Mouse (Mus musculus): ENCODE measurements around the gene Esp23. TPM values are rescaled to one million over a fixed set of nuclear protein-coding genes. Genes with fewer than 3 reads are reported as not detected.
"Not testable (repeated sequence)": the region's sequence is repeated elsewhere in the genome, so short reads cannot be mapped to it uniquely, and the experiment has no call there.

Esp23 gene
- not detected for total RNA-seq (2021)
- long read RNA-seq, experiment 1, result 0 reads
- long read RNA-seq, experiment 2, result 0 reads

GRCm38 (mm10) chr17:39076937-39077336 lies at the start of gene Esp23:
Gene Esp23, minus strand, starts transcription at chr17:39077037.
- DNase-seq, result no peak

- not testable (repeated sequence) for DNase-seq
These were observed 30.3 kb upstream of the Esp23 start for GRCm38 (mm10) chr17:39107126-39107525.

GRCm38 (mm10) chr17:39095034-39095433 lies 18.2 kb upstream of the Esp23 start, which contains the start of gene Esp22:
Gene Esp22, plus strand, starts transcription at chr17:39095334.
- DNase-seq, result no peak

GRCm38 (mm10) chr17:39063641-39064040 lies 13.2 kb downstream of the Esp23 start:
- no peak for DNase-seq

GRCm38 (mm10) chr17:39043241-39043640 lies 33.6 kb downstream of the Esp23 start, which contains the start of gene Gm21903:
Gene Gm21903, minus strand, starts transcription at chr17:39043341.
- DNase-seq, result no peak

- not testable (repeated sequence) for DNase-seq
These were observed 40.4 kb downstream of the Esp23 start, which contains the start of gene Esp24 for GRCm38 (mm10) chr17:39036395-39036794. Gene Esp24, plus strand, starts transcription at chr17:39036695.

Other genes starting within 250 kb of the Esp23 start
- not detected for gene Esp24, start 40.3 kb downstream of the Esp23 start, total RNA-seq (2021)
- gene Gm21903, start 33.7 kb downstream of the Esp23 start, total RNA-seq (2021), result not detected
- gene Esp22, start 18.3 kb upstream of the Esp23 start, total RNA-seq (2021), result not detected

Measured in heart, adult 18-20 months (tissue).